Mouse (Mus musculus) forebrain, embryonic 15.5 days (tissue): Measurements from ENCODE around the gene Usp53. TPM values are rescaled to one million over a fixed set of nuclear protein-coding genes. Genes with fewer than 3 reads are reported as not detected.

Experiments used
- ATAC-seq: fragments of 200-750 bp; cut with Nextera tagmentation; replicated peaks from 2 replicates; pipeline ENCODE4 v1.8.0; 2017; ENCODE audit warnings: mild to moderate bottlenecking, moderate TSS enrichment, moderate library complexity
- H3K27ac ChIP-seq: fragments of 300-500 bp; sonication (generic); replicated peaks from 2 replicates; pipeline ENCODE4 v1.5.1; 2015; ENCODE audit warnings: mild to moderate bottlenecking, inconsistent platforms
- H3K27me3 ChIP-seq: fragments of 300-500 bp; sonication (generic); 2 replicates; pipeline ENCODE4 v1.6.1; 2015; ENCODE audit warnings: inconsistent platforms
- H3K36me3 ChIP-seq: fragments of 300-500 bp; sonication (generic); 2 replicates; pipeline ENCODE4 v1.6.1; 2015; ENCODE audit warnings: mild to moderate bottlenecking, inconsistent platforms
- H3K4me1 ChIP-seq: fragments of 300-500 bp; sonication (generic); 2 replicates; pipeline ENCODE4 v1.6.1; 2015; ENCODE audit warnings: inconsistent platforms
- H3K4me2 ChIP-seq: fragments of 300-500 bp; sonication (generic); replicated peaks from 2 replicates; pipeline ENCODE4 v1.6.1; 2015; ENCODE audit warnings: mild to moderate bottlenecking, inconsistent platforms
- H3K4me3 ChIP-seq: fragments of 300-500 bp; sonication (generic); 2 replicates; pipeline ENCODE4 v1.5.1; 2015; ENCODE audit warnings: mild to moderate bottlenecking, inconsistent platforms
- H3K9ac ChIP-seq: fragments of 300-500 bp; sonication (generic); replicated peaks from 2 replicates; pipeline ENCODE4 v1.6.1; 2015; ENCODE audit warnings: mild to moderate bottlenecking, inconsistent platforms
- H3K9me3 ChIP-seq: fragments of 300-500 bp; sonication (generic); 2 replicates; pipeline ENCODE4 v1.6.1; 2016; ENCODE audit warnings: inconsistent platforms
- WGBS: fragments of 180-500 bp; shearing (Covaris S2); methylation state at CpG from one replicate; pipeline ENCODE4 v1.1.7; 2015; ENCODE audit warnings: mixed read lengths; 5-methylcytosine and 5-hydroxymethylcytosine counted together
- microRNA-seq: library from miRNA; unstranded; fragments of <30 nt; microRNA quantifications from one replicate; pipeline ENCODE4, GENCODE M21; 2016
- polyA plus RNA-seq: library from polyadenylated mRNA; unstranded; fragments of >200 nt; fragmentation: Nextera tagmentation; extraction: Ambion mirVana; gene quantifications from 2 replicates; pipeline ENCODE4 v1.2.1, GENCODE M21; 2015

The Usp53 gene
- polyA plus RNA-seq, 1 experiment from 2014 or later: 5.3 TPM

DNA sequence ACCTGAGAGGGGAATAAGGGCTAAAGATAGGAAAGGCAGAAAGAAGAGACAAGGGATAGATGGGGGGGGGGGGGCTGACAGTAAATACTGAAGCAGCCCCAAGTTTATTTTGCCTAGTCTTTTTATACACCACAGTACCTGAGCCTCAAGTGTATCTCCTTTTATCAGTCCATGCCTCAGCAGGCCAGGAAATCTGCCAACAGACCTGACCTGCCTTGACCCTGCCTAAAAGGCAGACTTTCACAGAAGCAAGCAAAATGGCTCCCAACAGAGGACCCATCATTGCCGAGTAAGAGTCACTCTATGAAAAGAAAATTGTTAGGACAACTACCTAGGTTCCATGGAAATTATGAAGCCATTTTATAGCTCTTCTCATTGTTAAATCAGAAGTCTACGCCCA is 76.5 kb downstream of the Usp53 start:
- Histone ChIP-seq H3K9ac (no peak overlapping the region), H3K4me2 (no peak overlapping the region), H3K36me3 (no peaks in the 10 kb centered on the region), H3K27me3 (no peaks in the 10 kb centered on the region), H3K4me3 (no peak overlapping the region), H3K9me3 (no peaks in the 10 kb centered on the region), H3K4me1 (no peaks in the 10 kb centered on the region), H3K27ac (no peak overlapping the region)
- 85% methylated on average over 2 of the region's 2 CpGs for WGBS
- ATAC-seq: no peak

DNA sequence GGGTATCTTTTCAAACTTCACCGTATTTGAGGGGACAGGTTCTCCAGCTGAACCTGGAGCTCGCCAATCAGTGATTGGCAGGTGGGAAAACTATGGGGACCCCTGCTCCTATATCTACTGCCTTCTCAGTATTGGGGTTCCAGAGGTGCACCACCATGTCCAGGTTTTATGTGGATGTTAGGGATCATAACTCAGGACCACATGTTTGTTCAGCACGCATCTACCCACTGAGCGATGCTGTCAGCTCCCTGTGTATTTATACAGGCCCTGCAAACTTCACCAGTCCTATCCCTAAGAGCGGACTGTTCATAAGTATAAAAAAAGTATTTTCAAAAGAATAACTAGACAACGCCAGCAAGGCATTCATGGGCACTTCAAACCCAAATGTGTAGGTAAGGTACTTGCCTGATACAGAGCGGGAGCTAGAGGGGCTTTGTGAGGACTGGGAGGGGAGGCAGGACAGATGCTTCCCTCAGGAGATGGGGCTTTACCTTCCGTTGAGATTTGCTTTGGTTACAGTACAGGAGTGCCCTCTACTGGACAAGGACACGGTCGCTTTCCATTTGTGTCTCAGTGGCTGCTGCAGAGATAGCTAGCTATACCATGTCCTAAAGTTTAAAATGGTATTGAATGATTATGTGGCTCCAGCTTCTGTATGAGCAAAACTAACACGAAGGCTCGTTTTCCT is 80.4 kb downstream of the Usp53 start:
- H3K4me2 ChIP-seq: no peak overlapping the region
- no peak overlapping the region for H3K4me3 ChIP-seq
- 45% methylated on average over 12 of the region's 12 CpGs for WGBS
- peak; percentile 87 for ATAC-seq
- H3K36me3 ChIP-seq: no peaks in the 10 kb centered on the region
- H3K27ac ChIP-seq: no peak overlapping the region
- H3K9me3 ChIP-seq: no peaks in the 10 kb centered on the region
- no peak overlapping the region for H3K9ac ChIP-seq
- no peaks in the 10 kb centered on the region for H3K27me3 ChIP-seq
- H3K4me1 ChIP-seq: no peaks in the 10 kb centered on the region

DNA sequence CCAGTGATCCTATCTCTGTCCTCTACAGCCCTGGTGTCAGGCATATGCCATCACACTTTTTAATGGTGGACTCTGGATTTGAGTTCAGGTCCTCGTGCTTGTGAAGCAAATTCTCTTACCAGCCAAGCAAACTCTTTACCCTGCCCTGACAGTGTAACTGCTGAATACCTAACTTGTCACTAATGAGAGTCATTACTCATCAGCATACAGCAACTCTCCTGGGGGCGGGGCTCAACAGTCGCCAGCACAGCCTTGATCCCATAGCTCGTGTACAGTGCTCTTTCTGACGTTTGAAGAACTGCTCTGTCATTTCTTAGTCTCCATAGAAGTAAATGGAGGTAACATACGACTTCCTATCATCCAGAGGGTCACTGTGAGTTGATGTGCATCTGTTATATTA is 86.1 kb downstream of the Usp53 start:
- Histone ChIP-seq H3K27ac (no peak overlapping the region), H3K4me2 (no peak overlapping the region), H3K4me1 (no peaks in the 10 kb centered on the region), H3K4me3 (no peak overlapping the region), H3K9ac (no peak overlapping the region), H3K27me3 (no peaks in the 10 kb centered on the region), H3K36me3 (no peaks in the 10 kb centered on the region), H3K9me3 (no peaks in the 10 kb centered on the region)
- no peak for ATAC-seq
- 61% methylated on average over 6 of the region's 6 CpGs for WGBS

DNA sequence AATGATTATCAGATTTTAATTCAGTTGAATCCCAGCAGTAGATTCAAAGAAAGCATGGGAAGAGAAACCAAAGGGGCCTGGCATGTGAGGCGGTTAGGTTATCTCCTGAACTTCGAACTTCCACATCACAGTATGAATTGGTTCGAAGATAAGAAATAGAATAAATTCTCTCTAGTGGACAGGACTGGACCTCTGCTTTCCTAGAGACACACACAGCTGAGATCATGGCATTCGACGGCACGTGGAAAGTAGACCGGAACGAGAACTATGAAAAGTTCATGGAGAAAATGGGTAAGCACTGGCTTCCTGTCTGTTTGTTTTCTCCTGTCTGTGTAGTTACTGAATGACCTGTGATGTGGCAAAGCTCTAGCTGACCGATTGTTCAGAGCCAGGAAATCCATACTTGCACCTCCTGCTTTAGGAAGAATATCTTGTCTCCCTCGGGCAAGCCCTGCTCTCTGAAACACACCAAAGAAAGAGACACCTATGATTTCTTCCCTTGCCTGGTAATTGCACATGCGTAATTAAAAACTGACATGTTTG is 89.0 kb downstream of the Usp53 start:
- no peak overlapping the region for H3K9ac ChIP-seq
- H3K9me3 ChIP-seq: no peaks in the 10 kb centered on the region

DNA sequence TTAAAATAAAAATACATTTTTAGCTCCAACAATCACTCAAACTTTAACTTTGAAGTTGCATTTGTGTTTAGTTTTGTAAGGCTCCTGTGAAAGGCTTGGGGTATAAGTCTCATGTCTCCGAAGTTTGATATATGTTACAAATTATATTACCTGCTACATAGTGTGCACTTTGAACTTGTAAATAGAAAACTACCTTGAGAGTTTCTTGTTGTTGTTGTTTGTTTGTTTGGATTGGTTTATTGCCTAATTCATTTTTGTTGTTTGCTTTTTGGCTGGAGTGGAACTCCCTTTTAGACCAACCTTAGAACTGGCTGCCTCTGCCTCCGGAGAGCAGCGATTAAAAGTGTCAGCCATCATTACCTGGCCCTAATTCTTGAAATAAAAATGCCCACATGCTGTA is 89.5 kb downstream of the Usp53 start, which contains the start of gene Fabp2:
Gene Fabp2 (plus strand): TSS at position 301 of the 400 bp plus-strand sequence.
- Histone ChIP-seq H3K36me3 (no peaks in the 10 kb centered on the region), H3K27ac (no peak within 1 kb of the TSS), H3K9ac (no peak within 1 kb of the TSS), H3K27me3 (no peaks in the 10 kb centered on the region), H3K4me1 (no peaks in the 10 kb centered on the region), H3K4me2 (no peak within 1 kb of the TSS), H3K4me3 (no peak within 1 kb of the TSS), H3K9me3 (no peaks in the 10 kb centered on the region)
- WGBS: 92% methylated on average over 3 of the region's 3 CpGs
- no peak for ATAC-seq

More for the DNA sequence above, 89.0 kb downstream of the Usp53 start:
- WGBS: 90% methylated on average over 11 of the region's 11 CpGs
- Histone ChIP-seq H3K4me1 (no peaks in the 10 kb centered on the region), H3K36me3 (no peaks in the 10 kb centered on the region), H3K27ac (no peak overlapping the region), H3K4me2 (no peak overlapping the region), H3K27me3 (no peaks in the 10 kb centered on the region), H3K4me3 (no peak overlapping the region)
- no peak for ATAC-seq

DNA sequence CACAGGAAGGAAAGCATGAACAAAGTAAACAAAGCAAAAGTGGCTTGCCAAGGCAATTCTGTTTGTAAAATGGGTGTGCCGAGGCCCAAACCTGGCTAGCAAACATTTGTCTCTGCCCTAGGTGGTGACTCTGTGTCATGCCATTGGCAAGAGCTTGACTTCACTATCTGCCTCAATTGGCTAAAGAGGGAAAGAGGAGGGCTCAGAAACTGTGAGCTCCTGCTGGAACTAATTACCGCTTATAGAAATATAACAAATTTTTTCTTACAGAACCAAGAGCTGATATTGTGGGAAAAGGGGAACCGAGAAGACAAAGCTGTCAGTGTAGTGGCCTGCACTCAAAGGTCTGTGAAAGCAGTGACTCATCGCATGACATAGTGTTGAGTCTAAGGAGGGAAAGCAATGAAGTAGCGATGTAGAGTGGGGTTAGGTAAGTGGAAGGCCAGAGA is 95.9 kb downstream of the Usp53 start:
- no peak for ATAC-seq
- 91% methylated on average over 5 of the region's 5 CpGs for WGBS

DNA sequence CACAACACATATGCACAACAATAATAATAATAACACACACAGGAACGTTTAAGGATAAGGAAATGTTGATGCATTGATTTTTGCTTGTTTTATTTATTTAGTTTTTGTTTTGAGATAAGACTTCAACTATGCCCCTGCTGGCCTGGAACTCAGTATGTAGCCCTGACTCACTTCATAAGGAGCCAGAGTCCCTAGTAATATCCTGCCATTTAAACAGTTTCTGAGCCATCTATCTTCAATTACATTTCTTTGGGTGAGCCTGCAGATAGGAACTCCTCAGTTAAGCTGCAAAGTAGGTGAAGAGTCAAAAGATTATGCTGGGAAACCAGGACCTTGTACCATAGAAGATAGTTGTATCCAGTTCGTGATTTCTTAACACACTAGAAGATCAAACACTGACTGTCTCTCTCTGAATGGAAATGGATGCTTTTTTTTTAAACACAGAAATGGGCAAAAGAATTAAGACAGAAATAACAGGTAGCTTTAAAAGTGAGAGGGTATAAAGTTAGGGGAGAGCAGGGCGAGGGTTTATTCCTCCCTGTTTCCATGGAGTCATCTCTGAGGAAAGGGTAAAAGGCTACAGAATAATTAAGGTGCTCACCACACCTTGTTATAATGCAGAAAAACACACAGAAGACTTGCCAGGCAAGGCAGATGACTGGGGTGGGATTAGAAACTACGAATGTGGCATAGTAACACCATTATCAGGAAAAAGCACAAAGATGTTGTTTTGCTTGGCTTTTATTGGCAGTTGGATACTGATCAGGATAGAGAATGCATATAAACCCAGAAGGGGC is 96.6 kb downstream of the Usp53 start:
- no peak overlapping the region for H3K9ac ChIP-seq
- H3K4me3 ChIP-seq: no peak overlapping the region
- H3K27ac ChIP-seq: no peak overlapping the region
- H3K4me2 ChIP-seq: no peak overlapping the region
- 79% methylated on average over 4 of the region's 4 CpGs for WGBS
- no peaks in the 10 kb centered on the region for H3K36me3 ChIP-seq
- no peak for ATAC-seq
- no peaks in the 10 kb centered on the region for H3K27me3 ChIP-seq
- H3K4me1 ChIP-seq: no peaks in the 10 kb centered on the region
- no peaks in the 10 kb centered on the region for H3K9me3 ChIP-seq

More for the DNA sequence above, 95.9 kb downstream of the Usp53 start:
- no peak overlapping the region for H3K9ac ChIP-seq
- no peaks in the 10 kb centered on the region for H3K27me3 ChIP-seq
- no peaks in the 10 kb centered on the region for H3K4me1 ChIP-seq
- H3K4me3 ChIP-seq: no peak overlapping the region
- H3K4me2 ChIP-seq: no peak overlapping the region
- H3K9me3 ChIP-seq: no peaks in the 10 kb centered on the region
- no peak overlapping the region for H3K27ac ChIP-seq
- no peaks in the 10 kb centered on the region for H3K36me3 ChIP-seq

Small RNA genes lying within 50 kb of the gene (microRNA-seq; reads per million reads assigned to microRNA genes)
- not detected for gene Gm22066

Other genes with a start within 250 kb of the Usp53 start
- not detected in 2 replicates for gene Fabp2, start 89.4 kb downstream of the Usp53 start, polyA plus RNA-seq
- gene Gm10959, start 65.2 kb downstream of the Usp53 start, polyA plus RNA-seq: not detected in 2 replicates
- 90.1 and 95.4 TPM in 2 replicates for gene 1810037I17Rik, start 60.3 kb downstream of the Usp53 start, polyA plus RNA-seq
- gene Myoz2, start 50.5 kb upstream of the Usp53 start, polyA plus RNA-seq: not detected in 2 replicates